Comparison of ENCODE assay signal across 24 mouse cellular contexts in the genomic region with DNA sequence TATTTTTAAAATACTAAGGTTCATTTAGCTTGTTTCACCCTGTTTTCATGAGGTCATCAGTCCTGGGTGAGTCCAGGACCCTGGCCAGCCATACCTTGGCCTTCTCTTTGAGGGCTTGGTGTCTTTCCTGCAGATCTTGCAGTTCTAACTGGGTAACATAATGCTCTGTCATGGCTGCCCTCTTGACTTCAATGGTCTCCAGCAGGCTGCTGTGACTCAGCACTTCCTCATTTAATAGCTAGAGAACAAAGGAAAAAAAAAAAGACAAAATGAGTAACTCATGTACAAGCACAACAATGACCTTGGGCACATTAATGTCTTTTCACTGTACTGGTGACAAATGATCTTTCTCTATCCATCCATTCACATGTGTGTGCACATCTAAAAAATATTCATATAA.
"Had no signal": no experiment of that assay in that cellular context is flagged by ENCODE, and none has a peak within 500 bp of the region (broad histone marks: within the 10 kb centered on the region; RNA-seq: fewer than 3 reads in every experiment).

No protein-coding gene starts in this region.

- DNase-seq: kidney, postnatal 14 days; layer of hippocampus, postnatal 36 days; liver; lung, adult 18-20 months; lung, postnatal 10 days; lung, postnatal 36 days; retina, postnatal 1 day; right cerebral cortex, postnatal 25 days; spleen, adult 18-20 months; thymus, postnatal 25 days had no signal

- ATAC-seq: liver, embryonic 12.5 days; midbrain, embryonic 13.5 days; midbrain, embryonic 16.5 days had no signal

- H3K4me3 ChIP-seq: kidney, embryonic 15.5 days; left cerebral cortex, adult 2 months; limb, embryonic 10.5 days; limb, embryonic 13.5 days; liver, embryonic 12.5 days; liver, embryonic 15.5 days; lung, embryonic 15.5 days; megakaryocyte, embryonic 14.5 days; midbrain, embryonic 10.5 days; midbrain, embryonic 13.5 days; myocyte; neural tube, embryonic 13.5 days; stomach, embryonic 15.5 days had no signal

- H3K27me3 ChIP-seq: kidney, embryonic 15.5 days; limb, embryonic 13.5 days; liver, embryonic 12.5 days; liver, embryonic 15.5 days; lung, embryonic 15.5 days; megakaryocyte, embryonic 14.5 days; midbrain, embryonic 13.5 days; neural tube, embryonic 13.5 days; stomach, embryonic 15.5 days had no signal

- H3K36me3 ChIP-seq: midbrain, embryonic 10.5 days; midbrain, embryonic 13.5 days; neural tube, embryonic 13.5 days had no signal

- H3K4me1 ChIP-seq: limb, embryonic 10.5 days; limb, embryonic 13.5 days; liver, embryonic 12.5 days; liver, embryonic 15.5 days; lung, embryonic 15.5 days; midbrain, embryonic 10.5 days; midbrain, embryonic 13.5 days; neural tube, embryonic 13.5 days; stomach, embryonic 15.5 days had no signal

- H3K9me3 ChIP-seq: kidney, embryonic 15.5 days; limb, embryonic 10.5 days; liver, embryonic 12.5 days; liver, embryonic 15.5 days; lung, embryonic 15.5 days; megakaryocyte, embryonic 14.5 days; midbrain, embryonic 13.5 days; neural tube, embryonic 13.5 days; stomach, embryonic 15.5 days had no signal
